Mouse (Mus musculus): ENCODE results near the gene Rasl11a. TPM values are rescaled to one million over a fixed set of nuclear protein-coding genes. Genes with fewer than 3 reads are reported as not detected.

Rasl11a gene
- polyA plus RNA-seq (2012; fragmentation: generic; extraction: Trizol), result 35.3 TPM
- long read RNA-seq, experiment 1, transcript Rasl11a-201 (4 exons, 1,126 nt), result major isoform, 16 of 17 reads
- long read RNA-seq, experiment 1, partial matches to known transcripts, result 0 of 17 reads
- long read RNA-seq, experiment 1, other reads (novel, unspliced or antisense), result 1 of 17 reads
- long read RNA-seq, experiment 2, transcript Rasl11a-201 (4 exons, 1,126 nt), result major isoform, 15 of 16 reads
- long read RNA-seq, experiment 2, partial matches to known transcripts, result 1 of 16 reads
- long read RNA-seq, experiment 2, other reads (novel, unspliced or antisense), result 0 of 16 reads

- peak within 1 kb of the TSS; percentile 33 for H3K4me3 ChIP-seq (ENCODE audit: insufficient read depth, poor library complexity, severe bottlenecking)
- peaks cover 8% of the 10 kb centered on the region for H3K36me3 ChIP-seq (ENCODE audit: control insufficient read depth, insufficient read depth)
- H3K27me3 ChIP-seq (ENCODE audit: control insufficient read depth, insufficient read depth, insufficient read length), result no peaks in the 10 kb centered on the region
- H3ac ChIP-seq (ENCODE audit: control insufficient read depth, insufficient read length, low read depth), result peak within 1 kb of the TSS; percentile 53
- H3K79me2 ChIP-seq (ENCODE audit: control insufficient read depth, insufficient read depth), result no peaks in the 10 kb centered on the region
- TF ChIP-seq MYOG (IDR thresholded peaks at IDR 0.05; ENCODE audit: control insufficient read depth, extremely low read depth, insufficient read length) (no peak), MAX (IDR thresholded peaks at IDR 0.05) (peak; percentile 59)
- no peaks in the 10 kb centered on the region for H3K79me3 ChIP-seq (ENCODE audit: low read depth)
Measured at GRCm38 (mm10) chr5:146844945-146845365, at the start of gene Rasl11a. Gene Rasl11a, plus strand, starts transcription at chr5:146845071.

- TF ChIP-seq FOSL1 (IDR thresholded peaks at IDR 0.05; ENCODE audit: insufficient read depth, low read length, poor library complexity, severe bottlenecking) (no peak), USF1 (IDR thresholded peaks at IDR 0.05; ENCODE audit: low read depth) (no peak), CTCF (IDR thresholded peaks at IDR 0.05; ENCODE audit: control insufficient read depth, insufficient read depth, insufficient read length) (no peak), MYOG (IDR thresholded peaks at IDR 0.05; ENCODE audit: control insufficient read depth, extremely low read depth, insufficient read length) (no peak), CEBPB (IDR thresholded peaks at IDR 0.05; ENCODE audit: low read depth) (no peak), MYOD1 (IDR thresholded peaks at IDR 0.05; ENCODE audit: control insufficient read depth, insufficient read length, low read depth) (no peak), MAX (IDR thresholded peaks at IDR 0.05) (no peak)
- no peaks in the 10 kb centered on the region for H3K27me3 ChIP-seq (ENCODE audit: control insufficient read depth, insufficient read depth, insufficient read length)
- no peaks in the 10 kb centered on the region for H3K36me3 ChIP-seq (ENCODE audit: control insufficient read depth, insufficient read depth)
- H3K79me3 ChIP-seq (ENCODE audit: low read depth), result peaks cover 36% of the 10 kb centered on the region
- no peak overlapping the region for H3ac ChIP-seq (ENCODE audit: control insufficient read depth, insufficient read length, low read depth)
- H3K79me2 ChIP-seq (ENCODE audit: control insufficient read depth, insufficient read depth), result peaks cover 38% of the 10 kb centered on the region
- no peak overlapping the region for H3K4me3 ChIP-seq (ENCODE audit: insufficient read depth, poor library complexity, severe bottlenecking)
Measured at GRCm38 (mm10) chr5:146795728-146796127, 49.1 kb upstream of the Rasl11a start.

GRCm38 (mm10) chr5:146798031-146798430, 46.8 kb upstream of the Rasl11a start:
- no peak for TF ChIP-seq MYOD1 (IDR thresholded peaks at IDR 0.05; ENCODE audit: control insufficient read depth, insufficient read length, low read depth)
- no peak for TF ChIP-seq MYOG (IDR thresholded peaks at IDR 0.05; ENCODE audit: control insufficient read depth, extremely low read depth, insufficient read length)
- no peak for TF ChIP-seq CEBPB (IDR thresholded peaks at IDR 0.05; ENCODE audit: low read depth)
- no peak for TF ChIP-seq FOSL1 (IDR thresholded peaks at IDR 0.05; ENCODE audit: insufficient read depth, low read length, poor library complexity, severe bottlenecking)
- TF ChIP-seq USF1 (IDR thresholded peaks at IDR 0.05; ENCODE audit: low read depth), result no peak
- no peak for TF ChIP-seq MAX (IDR thresholded peaks at IDR 0.05)
- no peak for TF ChIP-seq CTCF (IDR thresholded peaks at IDR 0.05; ENCODE audit: control insufficient read depth, insufficient read depth, insufficient read length)
- Histone ChIP-seq H3K4me3 (ENCODE audit: insufficient read depth, poor library complexity, severe bottlenecking) (no peak overlapping the region), H3K27me3 (ENCODE audit: control insufficient read depth, insufficient read depth, insufficient read length) (no peaks in the 10 kb centered on the region), H3K79me3 (ENCODE audit: low read depth) (peaks cover 13% of the 10 kb centered on the region), H3K36me3 (ENCODE audit: control insufficient read depth, insufficient read depth) (no peaks in the 10 kb centered on the region), H3ac (ENCODE audit: control insufficient read depth, insufficient read length, low read depth) (no peak overlapping the region), H3K79me2 (ENCODE audit: control insufficient read depth, insufficient read depth) (peaks cover 15% of the 10 kb centered on the region)

GRCm38 (mm10) chr5:146806004-146806430, 38.9 kb upstream of the Rasl11a start:
- Histone ChIP-seq H3K79me3 (ENCODE audit: low read depth) (no peaks in the 10 kb centered on the region), H3K79me2 (ENCODE audit: control insufficient read depth, insufficient read depth) (no peaks in the 10 kb centered on the region), H3K4me3 (ENCODE audit: insufficient read depth, poor library complexity, severe bottlenecking) (no peak overlapping the region), H3K36me3 (ENCODE audit: control insufficient read depth, insufficient read depth) (no peaks in the 10 kb centered on the region), H3ac (ENCODE audit: control insufficient read depth, insufficient read length, low read depth) (no peak overlapping the region), H3K27me3 (ENCODE audit: control insufficient read depth, insufficient read depth, insufficient read length) (no peaks in the 10 kb centered on the region)
- TF ChIP-seq MYOD1 (IDR thresholded peaks at IDR 0.05; ENCODE audit: control insufficient read depth, insufficient read length, low read depth) (no peak), FOSL1 (IDR thresholded peaks at IDR 0.05; ENCODE audit: insufficient read depth, low read length, poor library complexity, severe bottlenecking) (no peak), MYOG (IDR thresholded peaks at IDR 0.05; ENCODE audit: control insufficient read depth, extremely low read depth, insufficient read length) (no peak), CTCF (IDR thresholded peaks at IDR 0.05; ENCODE audit: control insufficient read depth, insufficient read depth, insufficient read length) (no peak), MAX (IDR thresholded peaks at IDR 0.05) (no peak), USF1 (IDR thresholded peaks at IDR 0.05; ENCODE audit: low read depth) (no peak)

GRCm38 (mm10) chr5:146809951-146810350, 34.9 kb upstream of the Rasl11a start:
- Histone ChIP-seq H3K79me3 (ENCODE audit: low read depth) (no peaks in the 10 kb centered on the region), H3K79me2 (ENCODE audit: control insufficient read depth, insufficient read depth) (no peaks in the 10 kb centered on the region), H3K27me3 (ENCODE audit: control insufficient read depth, insufficient read depth, insufficient read length) (no peaks in the 10 kb centered on the region), H3K36me3 (ENCODE audit: control insufficient read depth, insufficient read depth) (no peaks in the 10 kb centered on the region), H3ac (ENCODE audit: control insufficient read depth, insufficient read length, low read depth) (no peak overlapping the region), H3K4me3 (ENCODE audit: insufficient read depth, poor library complexity, severe bottlenecking) (no peak overlapping the region)
- TF ChIP-seq USF1 (IDR thresholded peaks at IDR 0.05; ENCODE audit: low read depth), result no peak
- no peak for TF ChIP-seq MAX (IDR thresholded peaks at IDR 0.05)
- TF ChIP-seq CTCF (IDR thresholded peaks at IDR 0.05; ENCODE audit: control insufficient read depth, insufficient read depth, insufficient read length), result no peak
- no peak for TF ChIP-seq MYOD1 (IDR thresholded peaks at IDR 0.05; ENCODE audit: control insufficient read depth, insufficient read length, low read depth)
- no peak for TF ChIP-seq MYOG (IDR thresholded peaks at IDR 0.05; ENCODE audit: control insufficient read depth, extremely low read depth, insufficient read length)
- TF ChIP-seq FOSL1 (IDR thresholded peaks at IDR 0.05; ENCODE audit: insufficient read depth, low read length, poor library complexity, severe bottlenecking), result no peak
- TF ChIP-seq CEBPB (IDR thresholded peaks at IDR 0.05; ENCODE audit: low read depth), result no peak

- Histone ChIP-seq H3K79me3 (ENCODE audit: low read depth) (no peaks in the 10 kb centered on the region), H3K27me3 (ENCODE audit: control insufficient read depth, insufficient read depth, insufficient read length) (no peaks in the 10 kb centered on the region), H3K36me3 (ENCODE audit: control insufficient read depth, insufficient read depth) (no peaks in the 10 kb centered on the region), H3K79me2 (ENCODE audit: control insufficient read depth, insufficient read depth) (no peaks in the 10 kb centered on the region), H3K4me3 (ENCODE audit: insufficient read depth, poor library complexity, severe bottlenecking) (no peak overlapping the region), H3ac (ENCODE audit: control insufficient read depth, insufficient read length, low read depth) (no peak overlapping the region)
- TF ChIP-seq MYOD1 (IDR thresholded peaks at IDR 0.05; ENCODE audit: control insufficient read depth, insufficient read length, low read depth) (no peak), USF1 (IDR thresholded peaks at IDR 0.05; ENCODE audit: low read depth) (no peak), MAX (IDR thresholded peaks at IDR 0.05) (no peak), CEBPB (IDR thresholded peaks at IDR 0.05; ENCODE audit: low read depth) (no peak), FOSL1 (IDR thresholded peaks at IDR 0.05; ENCODE audit: insufficient read depth, low read length, poor library complexity, severe bottlenecking) (no peak), CTCF (IDR thresholded peaks at IDR 0.05; ENCODE audit: control insufficient read depth, insufficient read depth, insufficient read length) (no peak), MYOG (IDR thresholded peaks at IDR 0.05; ENCODE audit: control insufficient read depth, extremely low read depth, insufficient read length) (no peak)
Measured at GRCm38 (mm10) chr5:146812866-146813265, 32.0 kb upstream of the Rasl11a start.

Measured in C2C12 (cell line).